Mouse (Mus musculus): ENCODE measurements at regions not wholly inside any gene's neighbourhood (a gene's known extent, or its start where the extent isn't known, plus 50 kb on each side); places are given as distances from the start of the nearest gene placed in this dataset.

GRCm38 (mm10) chr2:51431564-51431963 lies 195.7 kb upstream of the Tas2r134 start:
- Histone ChIP-seq H3K4me1 (ENCODE audit: control insufficient read depth, insufficient read depth, low read length) (0 out of 2 replicates have a peak, but pooled peaks cover 3% of the 10 kb centered on the region), H3K27ac (ENCODE audit: insufficient read depth, low read length) (peak overlapping the region; percentile 62), H3K4me3 (ENCODE audit: insufficient read depth, low read length) (no peak overlapping the region)
- TF ChIP-seq POLR2A (IDR thresholded peaks at IDR 0.05; ENCODE audit: low read depth, low read length) (no peak), CTCF (IDR thresholded peaks at IDR 0.05; ENCODE audit: borderline replicate concordance, insufficient read depth, low read length) (no peak)

GRCm38 (mm10) chr2:51429716-51430115 lies 197.6 kb upstream of the Tas2r134 start:
- TF ChIP-seq POLR2A (IDR thresholded peaks at IDR 0.05; ENCODE audit: low read depth, low read length) (no peak), CTCF (IDR thresholded peaks at IDR 0.05; ENCODE audit: borderline replicate concordance, insufficient read depth, low read length) (no peak)
- no peaks in the 10 kb centered on the region for H3K4me1 ChIP-seq (ENCODE audit: control insufficient read depth, insufficient read depth, low read length)
- H3K4me3 ChIP-seq (ENCODE audit: insufficient read depth, low read length): no peak overlapping the region
- no peak overlapping the region for H3K27ac ChIP-seq (ENCODE audit: insufficient read depth, low read length)

GRCm38 (mm10) chr2:51422442-51422841 lies 204.9 kb upstream of the Tas2r134 start:
- H3K4me1 ChIP-seq (ENCODE audit: control insufficient read depth, insufficient read depth, low read length): peaks cover 16% of the 10 kb centered on the region
- no peak for TF ChIP-seq CTCF (IDR thresholded peaks at IDR 0.05; ENCODE audit: borderline replicate concordance, insufficient read depth, low read length)
- TF ChIP-seq POLR2A (IDR thresholded peaks at IDR 0.05; ENCODE audit: low read depth, low read length): no peak
- no peak overlapping the region for H3K27ac ChIP-seq (ENCODE audit: insufficient read depth, low read length)
- H3K4me3 ChIP-seq (ENCODE audit: insufficient read depth, low read length): no peak overlapping the region

- Histone ChIP-seq H3K4me3 (ENCODE audit: insufficient read depth, low read length) (no peak overlapping the region), H3K4me1 (ENCODE audit: control insufficient read depth, insufficient read depth, low read length) (peaks cover 16% of the 10 kb centered on the region), H3K27ac (ENCODE audit: insufficient read depth, low read length) (peak overlapping the region; percentile 98)
- no peak for TF ChIP-seq POLR2A (IDR thresholded peaks at IDR 0.05; ENCODE audit: low read depth, low read length)
- TF ChIP-seq CTCF (IDR thresholded peaks at IDR 0.05; ENCODE audit: borderline replicate concordance, insufficient read depth, low read length): no peak
Observed at GRCm38 (mm10) chr2:51417908-51418690, 209.2 kb upstream of the Tas2r134 start.

GRCm38 (mm10) chr2:51388390-51388789 lies 238.9 kb upstream of the Tas2r134 start:
- no peak for TF ChIP-seq POLR2A (IDR thresholded peaks at IDR 0.05; ENCODE audit: low read depth, low read length)
- TF ChIP-seq CTCF (IDR thresholded peaks at IDR 0.05; ENCODE audit: borderline replicate concordance, insufficient read depth, low read length): no peak
- Histone ChIP-seq H3K27ac (ENCODE audit: insufficient read depth, low read length) (no peak overlapping the region), H3K4me1 (ENCODE audit: control insufficient read depth, insufficient read depth, low read length) (peaks cover 7% of the 10 kb centered on the region; the same call in 1 of the 2 replicates), H3K4me3 (ENCODE audit: insufficient read depth, low read length) (no peak overlapping the region)

GRCm38 (mm10) chr2:51387136-51387535 lies 238.2 kb upstream of the Rnd3 start:
- Histone ChIP-seq H3K4me1 (ENCODE audit: control insufficient read depth, insufficient read depth, low read length) (peaks cover 7% of the 10 kb centered on the region; the same call in 1 of the 2 replicates), H3K27ac (ENCODE audit: insufficient read depth, low read length) (no peak overlapping the region), H3K4me3 (ENCODE audit: insufficient read depth, low read length) (no peak overlapping the region)
- TF ChIP-seq POLR2A (IDR thresholded peaks at IDR 0.05; ENCODE audit: low read depth, low read length) (no peak), CTCF (IDR thresholded peaks at IDR 0.05; ENCODE audit: borderline replicate concordance, insufficient read depth, low read length) (no peak)

- no peaks in the 10 kb centered on the region for H3K4me1 ChIP-seq (ENCODE audit: control insufficient read depth, insufficient read depth, low read length)
- H3K4me3 ChIP-seq (ENCODE audit: insufficient read depth, low read length): no peak overlapping the region
- TF ChIP-seq CTCF (IDR thresholded peaks at IDR 0.05; ENCODE audit: borderline replicate concordance, insufficient read depth, low read length) (no peak), POLR2A (IDR thresholded peaks at IDR 0.05; ENCODE audit: low read depth, low read length) (no peak)
Observed at GRCm38 (mm10) chr2:51376597-51376996, 227.7 kb upstream of the Rnd3 start.

GRCm38 (mm10) chr2:51374636-51375035 lies 225.7 kb upstream of the Rnd3 start:
- Histone ChIP-seq H3K27ac (ENCODE audit: insufficient read depth, low read length) (no peak overlapping the region), H3K4me1 (ENCODE audit: control insufficient read depth, insufficient read depth, low read length) (no peaks in the 10 kb centered on the region), H3K4me3 (ENCODE audit: insufficient read depth, low read length) (no peak overlapping the region)
- TF ChIP-seq CTCF (IDR thresholded peaks at IDR 0.05; ENCODE audit: borderline replicate concordance, insufficient read depth, low read length): no peak

More at GRCm38 (mm10) chr2:51376597-51376996, 227.7 kb upstream of the Rnd3 start:
- no peak overlapping the region for H3K27ac ChIP-seq (ENCODE audit: insufficient read depth, low read length)

- Histone ChIP-seq H3K27ac (ENCODE audit: insufficient read depth, low read length) (no peak overlapping the region), H3K4me1 (ENCODE audit: control insufficient read depth, insufficient read depth, low read length) (no peaks in the 10 kb centered on the region), H3K4me3 (ENCODE audit: insufficient read depth, low read length) (no peak overlapping the region)
- TF ChIP-seq POLR2A (IDR thresholded peaks at IDR 0.05; ENCODE audit: low read depth, low read length) (no peak), CTCF (IDR thresholded peaks at IDR 0.05; ENCODE audit: borderline replicate concordance, insufficient read depth, low read length) (no peak)
Observed at GRCm38 (mm10) chr2:51372771-51373170, 223.9 kb upstream of the Rnd3 start.

GRCm38 (mm10) chr2:51362825-51363616 lies 214.1 kb upstream of the Rnd3 start:
- peaks cover 2% of the 10 kb centered on the region; the same call in 1 of the 2 replicates for H3K4me1 ChIP-seq (ENCODE audit: control insufficient read depth, insufficient read depth, low read length)
- H3K4me3 ChIP-seq (ENCODE audit: insufficient read depth, low read length): no peak overlapping the region
- H3K27ac ChIP-seq (ENCODE audit: insufficient read depth, low read length): no peak overlapping the region
- TF ChIP-seq POLR2A (IDR thresholded peaks at IDR 0.05; ENCODE audit: low read depth, low read length) (no peak), CTCF (IDR thresholded peaks at IDR 0.05; ENCODE audit: borderline replicate concordance, insufficient read depth, low read length) (no peak)

Data from embryonic fibroblast, embryonic 13.5 days (primary cell).